Mouse (Mus musculus) neural tube, embryonic 13.5 days (tissue): Measurements from ENCODE around the gene Myo1b. TPM values are rescaled to one million over a fixed set of nuclear protein-coding genes. Genes with fewer than 3 reads are reported as not detected.

Experiments used
- ATAC-seq: fragments of 200-750 bp; cut with Nextera tagmentation; 2 replicates; pipeline ENCODE4 v1.8.0; 2017; ENCODE audit warnings: low read depth, mild to moderate bottlenecking, moderate TSS enrichment, moderate library complexity
- H3K27ac ChIP-seq: fragments of 300-500 bp; sonication (generic); replicated peaks from 2 replicates; pipeline ENCODE4 v1.5.1; 2015; ENCODE audit warnings: moderate library complexity, mild to moderate bottlenecking, inconsistent platforms
- H3K27me3 ChIP-seq: fragments of 300-500 bp; sonication (generic); 2 replicates; pipeline ENCODE4 v1.6.1; 2015; ENCODE audit warnings: mild to moderate bottlenecking, inconsistent platforms
- H3K36me3 ChIP-seq: fragments of 300-500 bp; sonication (generic); 2 replicates; pipeline ENCODE4 v1.6.1; 2015; ENCODE audit warnings: mild to moderate bottlenecking, inconsistent platforms
- H3K4me1 ChIP-seq: fragments of 300-500 bp; sonication (generic); replicated peaks from 2 replicates; pipeline ENCODE4 v1.6.1; 2015; ENCODE audit warnings: inconsistent platforms
- H3K4me2 ChIP-seq: fragments of 300-500 bp; sonication (generic); 2 replicates; pipeline ENCODE4 v1.6.1; 2015; ENCODE audit warnings: inconsistent platforms, mild to moderate bottlenecking, moderate library complexity
- H3K4me3 ChIP-seq: fragments of 300-500 bp; sonication (generic); 2 replicates; pipeline ENCODE4 v1.5.1; 2015; ENCODE audit warnings: mild to moderate bottlenecking, inconsistent platforms
- H3K9ac ChIP-seq: fragments of 300-500 bp; sonication (generic); 2 replicates; pipeline ENCODE4 v1.6.1; 2015; ENCODE audit warnings: moderate library complexity, mild to moderate bottlenecking, inconsistent platforms
- H3K9me3 ChIP-seq: fragments of 300-500 bp; sonication (generic); 2 replicates; pipeline ENCODE4 v1.6.1; 2016; ENCODE audit warnings: inconsistent platforms
- WGBS: fragments of 180-500 bp; shearing (Covaris S2); methylation state at CpG from one replicate; pipeline ENCODE4 v1.1.7; 2015; 5-methylcytosine and 5-hydroxymethylcytosine counted together
- polyA plus RNA-seq: library from polyadenylated mRNA; unstranded; fragments of >200 nt; fragmentation: Nextera tagmentation; extraction: Ambion mirVana; gene quantifications from 2 replicates; pipeline ENCODE4 v1.2.1, GENCODE M21; 2015

The Myo1b gene
- polyA plus RNA-seq, 1 experiment from 2014 or later = 79.3 TPM

DNA sequence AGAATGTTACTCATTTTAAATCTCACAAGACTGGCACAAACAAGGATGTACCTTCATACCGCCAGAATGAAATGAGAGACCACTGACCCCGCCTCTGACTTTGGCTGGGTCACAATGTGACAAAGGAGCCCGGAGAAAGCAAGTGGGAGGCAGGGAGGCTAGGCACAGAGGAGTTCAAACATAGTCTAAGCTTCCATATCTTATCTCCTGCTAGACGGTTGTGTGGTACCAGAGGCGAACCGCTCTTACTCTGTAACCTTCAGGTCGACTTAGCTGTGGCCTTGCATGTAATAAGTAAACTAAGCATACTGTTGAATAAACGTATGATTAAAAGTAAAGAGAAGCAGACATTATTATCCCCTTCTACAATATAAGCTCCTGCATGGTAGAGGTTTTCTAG, 80.1 kb downstream of the Myo1b start:
- Histone ChIP-seq H3K4me1 (peaks cover 32% of the 10 kb centered on the region), H3K9ac (no peak overlapping the region), H3K4me2 (no peak overlapping the region), H3K4me3 (no peak overlapping the region), H3K27me3 (no peaks in the 10 kb centered on the region), H3K9me3 (no peaks in the 10 kb centered on the region), H3K36me3 (peaks cover 21% of the 10 kb centered on the region), H3K27ac (no peak overlapping the region)
- 71% methylated on average over 8 of the region's 8 CpGs for WGBS
- no peak for ATAC-seq

DNA sequence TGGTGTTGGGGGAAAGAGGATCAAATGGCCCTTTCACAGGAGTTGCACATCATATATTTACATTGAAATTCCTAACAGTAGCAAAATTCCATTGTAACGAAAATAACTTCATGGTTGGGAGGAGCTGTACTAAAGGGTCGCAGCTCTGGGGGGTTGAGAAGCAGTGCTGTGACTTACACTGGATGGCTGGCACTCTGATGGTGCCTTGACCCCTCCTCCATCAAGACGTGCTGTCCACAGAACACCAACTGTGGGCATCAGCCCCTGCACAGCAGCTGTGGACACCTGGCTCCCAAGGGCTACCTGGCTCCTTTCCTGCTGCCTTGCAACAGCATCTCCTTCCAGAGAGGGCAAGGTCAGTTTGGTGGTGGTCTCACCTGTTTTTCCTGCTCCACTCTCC, 81.8 kb downstream of the Myo1b start:
- H3K9me3 ChIP-seq = no peaks in the 10 kb centered on the region
- no peak overlapping the region for H3K27ac ChIP-seq
- 78% methylated on average over 3 of the region's 3 CpGs for WGBS
- H3K36me3 ChIP-seq = peaks cover 21% of the 10 kb centered on the region
- no peak overlapping the region for H3K4me3 ChIP-seq
- peaks cover 43% of the 10 kb centered on the region for H3K4me1 ChIP-seq
- no peak overlapping the region for H3K4me2 ChIP-seq
- H3K27me3 ChIP-seq = no peaks in the 10 kb centered on the region
- ATAC-seq = no peak
- no peak overlapping the region for H3K9ac ChIP-seq

DNA sequence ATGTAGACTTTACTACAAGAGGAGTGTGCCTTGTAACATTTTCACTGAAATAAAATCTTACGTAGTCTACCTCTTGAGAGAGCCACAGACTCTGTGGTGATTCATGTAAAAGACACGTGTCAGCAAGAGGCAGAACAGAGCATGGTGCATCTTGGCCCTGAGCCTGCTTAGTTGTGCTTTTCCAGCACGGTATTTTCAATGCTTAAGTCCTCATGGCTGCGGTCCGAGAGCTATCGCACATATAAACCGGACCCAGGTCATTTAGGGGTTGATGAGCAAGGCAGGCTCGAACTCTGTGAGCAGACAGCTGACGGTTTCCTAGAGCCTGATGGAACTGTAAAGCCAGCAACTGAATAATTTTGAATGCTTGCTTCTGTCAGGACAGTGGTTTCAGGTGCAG, 86.5 kb downstream of the Myo1b start:
- Histone ChIP-seq H3K9ac (no peak overlapping the region), H3K4me2 (no peak overlapping the region), H3K4me3 (no peak overlapping the region), H3K9me3 (no peaks in the 10 kb centered on the region), H3K36me3 (peaks cover 20% of the 10 kb centered on the region), H3K27me3 (no peaks in the 10 kb centered on the region), H3K27ac (0 out of 2 replicates have a peak overlapping the region, but pooled peaks have one; percentile 20), H3K4me1 (peaks cover 20% of the 10 kb centered on the region; the same call in 1 of the 2 replicates)
- 86% methylated on average over 9 of the region's 9 CpGs for WGBS
- ATAC-seq = no peak

DNA sequence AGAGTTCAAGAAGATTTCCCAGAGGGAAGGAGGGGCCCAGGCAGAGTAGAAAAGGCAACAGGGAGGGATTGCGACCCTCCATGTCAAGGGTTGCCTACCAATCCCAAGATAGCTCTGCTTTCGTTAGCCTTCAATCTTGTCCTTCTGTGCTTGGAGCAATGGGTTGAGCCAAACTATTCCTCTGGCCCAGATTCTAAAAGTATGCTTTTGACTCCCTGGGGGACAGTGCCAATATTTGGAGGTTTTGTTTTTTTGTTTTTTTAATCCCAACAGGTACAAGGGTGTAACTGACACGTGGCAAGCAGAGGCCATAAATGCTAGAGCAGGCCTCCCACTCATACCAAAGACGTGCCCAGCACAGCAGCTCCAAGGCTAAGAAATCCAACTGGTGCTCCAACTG, 93.3 kb downstream of the Myo1b start:
- H3K36me3 ChIP-seq = no peaks in the 10 kb centered on the region
- H3K27ac ChIP-seq = 0 out of 2 replicates have a peak overlapping the region, but pooled peaks have one; percentile 10
- no peak for ATAC-seq
- no peaks in the 10 kb centered on the region for H3K27me3 ChIP-seq
- H3K9ac ChIP-seq = no peak overlapping the region
- no peak overlapping the region for H3K4me2 ChIP-seq
- 0 out of 2 replicates have a peak, but pooled peaks cover 3% of the 10 kb centered on the region for H3K4me1 ChIP-seq
- H3K4me3 ChIP-seq = no peak overlapping the region
- WGBS = 83% methylated on average over 4 of the region's 4 CpGs
- H3K9me3 ChIP-seq = no peaks in the 10 kb centered on the region

DNA sequence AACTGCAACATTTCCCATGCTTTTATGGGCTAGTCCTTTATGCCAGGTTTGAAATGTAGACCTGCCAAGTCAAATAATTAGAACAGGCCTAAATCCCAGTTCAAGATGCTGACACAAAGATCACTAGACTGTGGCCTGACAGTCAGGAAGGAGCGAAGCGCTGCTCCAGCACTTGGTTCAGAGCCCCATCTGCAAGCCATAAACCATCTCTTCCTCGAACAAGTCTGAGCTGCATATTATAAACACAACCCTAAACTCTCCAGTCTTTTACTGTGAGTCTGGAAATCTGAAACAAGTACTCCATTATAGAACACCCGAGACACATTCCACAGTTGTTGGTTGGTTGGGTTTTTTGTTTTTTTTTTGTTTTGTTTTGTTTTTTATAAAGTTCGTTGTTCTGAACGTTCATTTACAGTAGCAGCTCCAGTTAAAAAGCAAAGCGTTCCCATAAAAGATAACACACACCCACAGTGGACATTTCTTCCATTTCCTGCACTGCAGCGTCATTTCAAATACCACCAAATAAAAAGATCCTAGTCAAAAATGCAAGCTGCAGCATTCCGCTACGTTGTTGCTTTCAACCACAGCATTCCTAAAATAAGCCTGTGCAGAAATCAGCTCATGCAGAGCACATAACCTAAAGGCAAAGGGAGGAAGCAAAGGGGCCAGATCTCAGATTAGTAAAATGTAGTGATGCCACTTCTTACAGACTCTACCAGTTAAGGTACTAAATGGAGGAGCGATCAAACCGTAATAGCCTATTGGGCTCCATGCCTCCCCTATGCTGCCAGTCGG, 94.0 kb downstream of the Myo1b start:
- 79% methylated on average over 13 of the region's 13 CpGs for WGBS
- H3K9me3 ChIP-seq = no peaks in the 10 kb centered on the region
- H3K27me3 ChIP-seq = no peaks in the 10 kb centered on the region
- no peak for ATAC-seq
- H3K27ac ChIP-seq = 0 out of 2 replicates have a peak overlapping the region, but pooled peaks have one; percentile 10
- no peak overlapping the region for H3K9ac ChIP-seq
- no peak overlapping the region for H3K4me2 ChIP-seq
- no peaks in the 10 kb centered on the region for H3K36me3 ChIP-seq
- no peak overlapping the region for H3K4me3 ChIP-seq
- 0 out of 2 replicates have a peak, but pooled peaks cover 3% of the 10 kb centered on the region for H3K4me1 ChIP-seq

DNA sequence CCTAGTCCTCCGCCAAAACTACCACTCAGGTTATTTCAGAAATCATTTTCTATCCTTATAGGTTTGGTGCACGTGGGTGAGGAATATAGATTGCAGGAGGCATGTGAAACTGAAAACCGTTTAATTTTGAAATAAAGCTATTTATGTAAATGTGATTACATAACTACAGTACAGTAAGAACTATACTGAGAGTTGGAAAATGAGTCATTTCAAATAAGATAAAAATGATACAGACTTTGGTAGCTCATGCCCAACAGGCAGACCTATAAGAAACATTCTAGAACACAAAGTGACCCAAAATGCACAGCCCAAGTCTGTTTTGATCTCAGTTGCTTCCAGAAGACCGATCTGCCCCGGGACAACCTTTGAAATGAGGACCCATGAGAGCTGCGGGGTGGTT, 95.4 kb downstream of the Myo1b start:
- Histone ChIP-seq H3K4me3 (no peak overlapping the region), H3K27ac (no peak overlapping the region), H3K4me2 (no peak overlapping the region), H3K9ac (no peak overlapping the region), H3K9me3 (no peaks in the 10 kb centered on the region), H3K4me1 (0 out of 2 replicates have a peak, but pooled peaks cover 3% of the 10 kb centered on the region), H3K27me3 (no peaks in the 10 kb centered on the region), H3K36me3 (no peaks in the 10 kb centered on the region)
- WGBS = 94% methylated on average over 6 of the region's 6 CpGs
- ATAC-seq = no peak

DNA sequence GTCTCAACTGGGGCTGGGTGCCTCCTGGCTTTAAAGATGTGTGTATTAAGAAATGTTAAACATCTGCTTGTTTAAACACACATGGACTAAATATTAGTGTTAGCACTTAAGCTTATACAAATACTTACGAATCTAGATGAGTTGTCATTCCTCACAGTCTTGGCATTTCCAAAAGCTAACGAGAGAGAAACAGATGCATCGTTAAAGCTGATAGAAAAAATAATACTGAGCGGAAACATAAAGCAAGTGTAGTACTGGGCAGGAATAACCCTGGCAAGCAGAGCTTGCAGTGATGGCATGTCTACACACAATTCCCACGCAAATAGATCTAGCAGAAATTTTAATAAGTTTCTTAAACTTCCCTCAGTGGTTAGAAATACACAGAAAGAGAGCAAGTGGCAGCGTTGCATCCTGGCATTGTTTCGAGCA, 95.8 kb downstream of the Myo1b start:
- 86% methylated on average over 7 of the region's 7 CpGs for WGBS
- no peak overlapping the region for H3K4me2 ChIP-seq
- no peaks in the 10 kb centered on the region for H3K36me3 ChIP-seq
- H3K4me3 ChIP-seq = no peak overlapping the region
- peaks cover 6% of the 10 kb centered on the region for H3K4me1 ChIP-seq
- no peak overlapping the region for H3K27ac ChIP-seq
- ATAC-seq = no peak
- no peak overlapping the region for H3K9ac ChIP-seq
- no peaks in the 10 kb centered on the region for H3K27me3 ChIP-seq
- no peaks in the 10 kb centered on the region for H3K9me3 ChIP-seq

DNA sequence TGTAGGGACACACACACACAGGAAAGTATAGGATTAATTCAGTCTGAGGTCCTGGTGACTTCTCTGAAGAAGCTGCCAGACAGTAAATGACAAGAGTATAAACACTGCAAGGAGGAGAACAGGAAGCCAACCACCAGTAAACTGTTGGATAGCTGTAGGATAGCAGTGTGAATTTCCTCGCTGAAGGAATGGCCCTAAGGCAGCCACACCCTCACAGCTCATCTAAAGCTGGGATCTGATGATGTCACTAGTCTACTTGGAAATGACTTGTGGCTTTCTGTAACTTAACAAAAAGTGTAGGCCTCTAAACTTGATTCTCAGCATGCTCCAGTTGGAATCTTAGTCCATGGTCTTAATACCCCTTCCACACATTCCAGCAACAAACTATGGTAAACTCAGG, 100.2 kb downstream of the Myo1b start:
- Histone ChIP-seq H3K4me1 (peaks cover 9% of the 10 kb centered on the region), H3K36me3 (no peaks in the 10 kb centered on the region), H3K27me3 (no peaks in the 10 kb centered on the region), H3K9me3 (no peaks in the 10 kb centered on the region), H3K9ac (no peak overlapping the region), H3K27ac (no peak overlapping the region), H3K4me2 (no peak overlapping the region), H3K4me3 (no peak overlapping the region)
- ATAC-seq = no peak
- 83% methylated on average over 1 of the region's 1 CpGs for WGBS

DNA sequence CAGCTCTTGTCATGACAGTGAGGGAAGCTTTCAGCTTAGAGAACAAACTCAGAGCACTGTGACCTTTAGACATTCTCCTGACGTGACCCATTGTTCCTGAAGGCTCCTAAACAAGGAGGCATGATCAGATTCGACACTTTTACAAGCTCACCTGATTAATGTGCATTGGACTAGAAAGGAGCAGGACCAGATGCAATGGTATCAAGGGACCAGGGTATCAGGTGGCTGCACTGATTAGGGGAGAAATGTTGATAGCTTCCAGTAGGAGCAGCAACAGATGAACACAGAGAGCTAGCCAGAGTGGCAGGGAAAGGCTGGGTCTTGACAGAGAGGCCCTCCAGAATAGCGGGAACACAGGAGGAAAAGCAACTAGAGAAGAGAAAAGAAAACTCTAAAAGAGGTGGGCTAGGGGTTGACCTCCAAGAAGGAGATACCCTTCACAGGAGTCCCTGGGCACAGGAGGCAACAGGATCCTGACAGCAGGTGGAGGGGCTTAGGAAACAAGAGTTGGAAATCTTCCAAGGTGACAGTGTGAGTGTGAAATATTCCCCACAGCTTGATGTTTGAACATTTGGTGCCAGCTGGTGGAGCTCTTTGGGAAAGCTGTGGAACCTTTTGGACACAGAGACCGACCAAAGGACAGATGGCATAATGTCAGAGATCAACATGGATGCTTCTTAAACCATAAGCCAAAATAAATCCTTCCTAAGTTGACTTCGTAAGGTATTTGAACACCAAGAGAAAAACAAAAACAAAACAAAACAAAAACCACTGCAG, 100.8 kb downstream of the Myo1b start:
- peaks cover 9% of the 10 kb centered on the region for H3K4me1 ChIP-seq
- WGBS = 38% methylated on average over 5 of the region's 5 CpGs
- H3K4me2 ChIP-seq = no peak overlapping the region
- no peak for ATAC-seq
- no peak overlapping the region for H3K27ac ChIP-seq
- H3K9me3 ChIP-seq = no peaks in the 10 kb centered on the region
- H3K4me3 ChIP-seq = no peak overlapping the region
- no peaks in the 10 kb centered on the region for H3K36me3 ChIP-seq
- no peaks in the 10 kb centered on the region for H3K27me3 ChIP-seq
- no peak overlapping the region for H3K9ac ChIP-seq

DNA sequence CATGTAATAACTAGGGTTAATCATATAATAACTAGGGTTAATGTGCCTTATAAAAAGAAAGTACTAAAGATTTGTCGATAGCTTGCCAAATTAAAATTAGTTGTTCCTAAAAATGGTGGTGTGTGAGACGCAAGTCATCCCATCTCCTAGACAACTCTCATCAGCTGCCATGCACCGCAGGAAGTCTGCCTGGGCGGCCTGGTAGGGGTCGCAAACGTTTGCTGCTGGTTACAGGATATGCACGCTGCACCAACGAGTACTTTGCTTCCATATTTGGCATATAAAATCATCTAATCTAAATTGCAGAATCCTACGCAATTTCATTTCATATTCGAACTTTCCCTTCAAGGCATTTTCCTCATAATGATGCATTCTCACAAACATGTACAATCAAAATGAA, 107.0 kb downstream of the Myo1b start:
- ATAC-seq = no peak
- H3K9ac ChIP-seq = no peak overlapping the region
- 84% methylated on average over 10 of the region's 10 CpGs for WGBS
- H3K4me1 ChIP-seq = peaks cover 13% of the 10 kb centered on the region
- H3K4me3 ChIP-seq = no peak overlapping the region
- H3K9me3 ChIP-seq = no peaks in the 10 kb centered on the region
- no peaks in the 10 kb centered on the region for H3K27me3 ChIP-seq
- H3K36me3 ChIP-seq = no peaks in the 10 kb centered on the region
- no peak overlapping the region for H3K4me2 ChIP-seq
- H3K27ac ChIP-seq = no peak overlapping the region

DNA sequence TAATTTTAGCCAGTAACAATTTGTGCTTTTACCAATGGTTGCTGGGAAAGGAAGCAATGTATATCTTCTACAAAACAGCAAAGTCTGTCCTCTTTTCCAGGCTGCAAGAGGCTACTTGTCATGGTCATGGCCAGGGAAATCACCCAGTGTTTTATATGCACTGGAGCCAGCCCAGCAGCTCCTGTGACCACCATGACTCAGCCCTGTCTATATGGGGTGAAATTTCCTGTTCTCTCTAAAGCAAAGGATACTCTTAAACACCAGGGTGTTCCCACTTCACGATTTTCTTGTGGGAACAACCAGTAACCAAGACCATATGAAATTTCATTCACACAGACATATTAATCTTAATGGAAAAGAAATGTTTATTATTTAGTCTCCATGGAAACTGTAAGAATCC, 107.6 kb downstream of the Myo1b start:
- H3K9ac ChIP-seq = no peak overlapping the region
- no peaks in the 10 kb centered on the region for H3K9me3 ChIP-seq
- no peak overlapping the region for H3K4me2 ChIP-seq
- WGBS = 85% methylated on average over 1 of the region's 1 CpGs
- no peak overlapping the region for H3K27ac ChIP-seq
- no peaks in the 10 kb centered on the region for H3K36me3 ChIP-seq
- H3K27me3 ChIP-seq = no peaks in the 10 kb centered on the region
- H3K4me3 ChIP-seq = no peak overlapping the region
- H3K4me1 ChIP-seq = peaks cover 17% of the 10 kb centered on the region
- no peak for ATAC-seq

DNA sequence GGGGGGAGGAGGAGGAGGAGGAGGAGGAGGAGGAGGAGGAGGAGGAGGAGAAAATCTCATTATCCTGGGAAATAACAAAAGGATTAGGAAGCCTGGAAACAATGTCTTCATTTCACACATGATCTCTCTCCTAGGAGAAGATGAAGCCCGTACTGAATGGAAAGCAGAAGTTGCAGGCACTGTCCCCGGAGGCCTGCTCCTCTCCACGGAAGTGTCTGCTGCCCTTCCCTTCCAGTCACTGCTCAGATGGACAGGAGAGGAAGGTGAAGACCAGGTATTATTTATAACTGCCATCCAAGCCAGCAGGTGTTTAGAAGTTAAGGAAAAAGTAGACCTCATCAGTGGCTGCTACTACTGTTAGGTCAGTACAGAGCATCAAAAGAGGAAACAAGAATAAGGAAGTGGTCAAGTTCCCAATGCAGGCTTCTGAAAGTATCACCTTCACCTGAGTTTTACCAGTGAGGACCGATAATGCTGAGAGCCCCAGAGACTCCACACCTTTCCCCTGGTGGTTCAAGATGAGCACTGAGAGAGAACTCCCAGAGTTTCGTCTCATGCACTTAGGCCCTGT, 110.7 kb downstream of the Myo1b start:
- H3K9me3 ChIP-seq = no peaks in the 10 kb centered on the region
- no peak overlapping the region for H3K27ac ChIP-seq
- no peak overlapping the region for H3K4me2 ChIP-seq
- H3K4me1 ChIP-seq = peaks cover 17% of the 10 kb centered on the region
- 41% methylated on average over 5 of the region's 5 CpGs for WGBS
- no peak for ATAC-seq
- no peaks in the 10 kb centered on the region for H3K27me3 ChIP-seq
- no peak overlapping the region for H3K9ac ChIP-seq
- no peaks in the 10 kb centered on the region for H3K36me3 ChIP-seq
- no peak overlapping the region for H3K4me3 ChIP-seq
